Mouse (Mus musculus): Measurements from ENCODE around the gene Bik. TPM values are rescaled to one million over a fixed set of nuclear protein-coding genes. Genes with fewer than 3 reads are reported as not detected.

Gene Bik
- polyA plus RNA-seq, 1 experiment from 2014 or later, result 1.2 TPM

Small RNAs within 50 kb of the gene (microRNA-seq; reads per million reads assigned to microRNA genes)
- not detected for gene Gm24575

Other genes starting within 250 kb of the Bik start
- gene Arfgap3, start 176.6 kb upstream of the Bik start, polyA plus RNA-seq (2015; fragmentation: Nextera tagmentation; extraction: Ambion mirVana), result 38.7 and 39.6 TPM in 2 replicates
- 21.5 and 25.5 TPM in 2 replicates for gene Pacsin2, start 62.3 kb upstream of the Bik start, polyA plus RNA-seq (2015; fragmentation: Nextera tagmentation; extraction: Ambion mirVana)
- 101 and 103 TPM in 2 replicates for gene Ttll1, start 16.0 kb upstream of the Bik start, polyA plus RNA-seq (2015; fragmentation: Nextera tagmentation; extraction: Ambion mirVana)
- gene Tspo, start 36.7 kb downstream of the Bik start, polyA plus RNA-seq (2015; fragmentation: Nextera tagmentation; extraction: Ambion mirVana), result 10.5 and 11.2 TPM in 2 replicates
- gene Mcat, start 36.9 kb downstream of the Bik start, polyA plus RNA-seq (2015; fragmentation: Nextera tagmentation; extraction: Ambion mirVana), result 36.0 and 38.8 TPM in 2 replicates
- 45.0 and 47.2 TPM in 2 replicates for gene Ttll12, start 68.3 kb downstream of the Bik start, polyA plus RNA-seq (2015; fragmentation: Nextera tagmentation; extraction: Ambion mirVana)
- 17.9 and 20.9 TPM in 2 replicates for gene Scube1, start 198.2 kb downstream of the Bik start, polyA plus RNA-seq (2015; fragmentation: Nextera tagmentation; extraction: Ambion mirVana)

Data from forebrain, embryonic 15.5 days (tissue).